Mouse (Mus musculus): ENCODE measurements around the gene Adamtsl1.

DNA sequence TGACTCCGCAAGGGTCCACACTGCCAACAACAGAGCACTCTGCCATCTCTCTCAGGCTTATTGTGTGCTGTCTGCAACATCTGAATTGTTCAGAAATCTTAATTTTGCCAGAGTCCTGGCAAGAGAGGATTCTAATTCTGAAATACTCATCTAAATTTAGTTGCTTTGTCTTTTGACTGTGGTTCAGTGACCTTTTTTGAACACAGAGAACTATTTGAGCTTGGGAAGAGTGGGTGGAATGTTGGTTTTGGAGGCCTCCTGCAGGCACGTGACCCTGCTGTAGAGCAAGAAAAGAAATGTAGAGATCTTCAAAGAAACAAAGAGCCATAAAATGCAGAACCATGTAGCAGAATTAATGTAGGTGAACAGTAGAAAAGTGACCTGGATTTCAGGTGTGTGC, 445.0 kb downstream of the Adamtsl1 start:
- TF ChIP-seq CTCF (conservative IDR thresholded peaks at IDR 0.05; ENCODE audit: insufficient read depth, insufficient read length, low read depth, low read length) (no peak), POLR2A (IDR thresholded peaks at IDR 0.05; ENCODE audit: low read depth, low read length) (no peak)

Data from kidney, adult 2 months (tissue).